Mouse (Mus musculus) hindbrain, embryonic 10.5 days (tissue): Measurements from ENCODE around the gene Arpc1b. TPM values are rescaled to one million over a fixed set of nuclear protein-coding genes. Genes with fewer than 3 reads are reported as not detected.
A peak's percentile ranks its signal among the peaks of the same experiment; 100 is the strongest.
"Not testable (repeated sequence)": the region's sequence is repeated elsewhere in the genome, so short reads cannot be mapped to it uniquely, and the experiment has no call there.

ENCODE experiments used
- DNase-seq: peaks from one replicate; pipeline ENCODE4 v3.0.0-alpha.2; 2017; ENCODE audit warnings: low spot score
- H3K27ac ChIP-seq: fragments of 300-500 bp; sonication (generic); 2 replicates; pipeline ENCODE4 v1.5.1; 2016; ENCODE audit warnings: mild to moderate bottlenecking, moderate library complexity
- H3K27me3 ChIP-seq: fragments of 300-500 bp; sonication (generic); 2 replicates; pipeline ENCODE4 v1.6.1; 2016; ENCODE audit warnings: mild to moderate bottlenecking; ENCODE audit not compliant: poor library complexity, insufficient read depth, severe bottlenecking
- H3K36me3 ChIP-seq: fragments of 300-500 bp; sonication (generic); 2 replicates; pipeline ENCODE4 v1.6.1; 2016; ENCODE audit warnings: mild to moderate bottlenecking, moderate library complexity
- H3K4me1 ChIP-seq: fragments of 300-500 bp; sonication (generic); replicated peaks from 2 replicates; pipeline ENCODE4 v1.6.1; 2016; ENCODE audit warnings: mild to moderate bottlenecking
- H3K4me3 ChIP-seq: fragments of 300-500 bp; sonication (generic); 2 replicates; pipeline ENCODE4 v1.5.1; 2016; ENCODE audit warnings: mild to moderate bottlenecking, moderate library complexity
- H3K9me3 ChIP-seq: fragments of 300-500 bp; sonication (generic); 2 replicates; pipeline ENCODE4 v1.6.1; 2016; ENCODE audit warnings: mild to moderate bottlenecking, moderate library complexity
- WGBS: fragments of 180-500 bp; shearing (Covaris S2); methylation state at CpG from one replicate; pipeline ENCODE4 v1.1.7; 2016; 5-methylcytosine and 5-hydroxymethylcytosine counted together
- polyA plus RNA-seq: library from polyadenylated mRNA; unstranded; fragments of >200 nt; fragmentation: Nextera tagmentation; extraction: Ambion mirVana; gene quantifications from 2 replicates; pipeline ENCODE4 v1.2.1, GENCODE M21; 2016

The Arpc1b gene
- polyA plus RNA-seq, result 107 and 126 TPM in 2 replicates

GRCm38 (mm10) chr5:145114071-145114605 lies at the start of gene Arpc1b:
Gene Arpc1b, plus strand, starts transcription at chr5:145114215.
- H3K4me3 ChIP-seq, result peak within 1 kb of the TSS; percentile 64
- H3K27ac ChIP-seq, result peak within 1 kb of the TSS; percentile 81
- peaks cover 15% of the 10 kb centered on the region for H3K4me1 ChIP-seq
- peak; percentile 56 for DNase-seq
- peaks cover 23% of the 10 kb centered on the region for H3K36me3 ChIP-seq
- peaks cover 26% of the 10 kb centered on the region for H3K27me3 ChIP-seq
- under 1% methylated on average over 42 of the region's 53 CpGs for WGBS
- peaks cover under 1% of the 10 kb centered on the region; the same call in 1 of the 2 replicates for H3K9me3 ChIP-seq

GRCm38 (mm10) chr5:145064765-145065340 lies 49.2 kb upstream of the Arpc1b start:
- WGBS, result 86% methylated on average over 1 of the region's 1 CpGs
- H3K36me3 ChIP-seq, result no peaks in the 10 kb centered on the region

GRCm38 (mm10) chr5:145068863-145069262 lies 45.2 kb upstream of the Arpc1b start:
- no peaks in the 10 kb centered on the region for H3K27me3 ChIP-seq
- H3K4me3 ChIP-seq, result no peak overlapping the region
- no peaks in the 10 kb centered on the region for H3K36me3 ChIP-seq
- no peaks in the 10 kb centered on the region for H3K9me3 ChIP-seq
- no peak for DNase-seq
- H3K4me1 ChIP-seq, result no peaks in the 10 kb centered on the region
- no peak overlapping the region for H3K27ac ChIP-seq
- 66% methylated on average over 3 of the region's 3 CpGs for WGBS

More at GRCm38 (mm10) chr5:145064765-145065340, 49.2 kb upstream of the Arpc1b start:
- H3K9me3 ChIP-seq, result no peaks in the 10 kb centered on the region
- no peak overlapping the region for H3K4me3 ChIP-seq
- no peak overlapping the region for H3K27ac ChIP-seq
- DNase-seq, result no peak
- no peaks in the 10 kb centered on the region for H3K27me3 ChIP-seq
- no peaks in the 10 kb centered on the region for H3K4me1 ChIP-seq

GRCm38 (mm10) chr5:145069707-145070106 lies 44.3 kb upstream of the Arpc1b start:
- Histone ChIP-seq H3K4me1 (peaks cover 2% of the 10 kb centered on the region), H3K27me3 (no peaks in the 10 kb centered on the region), H3K27ac (no peak overlapping the region), H3K9me3 (no peaks in the 10 kb centered on the region), H3K4me3 (no peak overlapping the region), H3K36me3 (no peaks in the 10 kb centered on the region)
- WGBS, result 4% methylated on average over 5 of the region's 5 CpGs
- peak; percentile 71 for DNase-seq

GRCm38 (mm10) chr5:145071342-145071741 lies 42.7 kb upstream of the Arpc1b start:
- Histone ChIP-seq H3K4me1 (peaks cover 7% of the 10 kb centered on the region), H3K4me3 (no peak overlapping the region), H3K27ac (no peak overlapping the region), H3K9me3 (no peaks in the 10 kb centered on the region), H3K36me3 (no peaks in the 10 kb centered on the region), H3K27me3 (no peaks in the 10 kb centered on the region)
- 48% methylated on average over 6 of the region's 6 CpGs for WGBS
- DNase-seq, result no peak

- DNase-seq, result no peak
- H3K36me3 ChIP-seq, result no peaks in the 10 kb centered on the region
- WGBS, result 56% methylated on average over 3 of the region's 3 CpGs
- no peak overlapping the region for H3K4me3 ChIP-seq
- H3K27me3 ChIP-seq, result no peaks in the 10 kb centered on the region
- peaks cover 7% of the 10 kb centered on the region for H3K4me1 ChIP-seq
- H3K9me3 ChIP-seq, result no peaks in the 10 kb centered on the region
- H3K27ac ChIP-seq, result no peak overlapping the region
Measured at GRCm38 (mm10) chr5:145075081-145075480, 38.9 kb upstream of the Arpc1b start.

- Histone ChIP-seq H3K4me3 (no peak overlapping the region), H3K27ac (no peak overlapping the region), H3K9me3 (no peaks in the 10 kb centered on the region), H3K36me3 (peaks cover 13% of the 10 kb centered on the region), H3K4me1 (peaks cover 15% of the 10 kb centered on the region), H3K27me3 (no peaks in the 10 kb centered on the region)
- WGBS, result 90% methylated on average over 10 of the region's 10 CpGs
- no peak for DNase-seq
Measured at GRCm38 (mm10) chr5:145081866-145082613, 32.0 kb upstream of the Arpc1b start.

- peak overlapping the region; percentile 91 for H3K27ac ChIP-seq
- DNase-seq, result not testable (repeated sequence)
- 57% methylated on average over 6 of the region's 6 CpGs for WGBS
Measured at GRCm38 (mm10) chr5:145083201-145083600, 30.8 kb upstream of the Arpc1b start.

GRCm38 (mm10) chr5:145083632-145084451 lies 30.2 kb upstream of the Arpc1b start, which contains the start of the genes Arpc1a and Kpna7:
Gene Arpc1a, plus strand, starts transcription at chr5:145083830.
Gene Kpna7, minus strand, starts transcription at chr5:145084030.
- DNase-seq, result peak; percentile 94
- Histone ChIP-seq H3K9me3 (peaks cover 5% of the 10 kb centered on the region; the same call in 1 of the 2 replicates), H3K27me3 (no peaks in the 10 kb centered on the region), H3K36me3 (peaks cover 26% of the 10 kb centered on the region), H3K4me3 (peak within 1 kb of the TSS; percentile 86), H3K27ac (peak within 1 kb of the TSS; percentile 91), H3K4me1 (peaks cover 15% of the 10 kb centered on the region)
- WGBS, result under 1% methylated on average over 54 of the region's 54 CpGs

More at GRCm38 (mm10) chr5:145083201-145083600, 30.8 kb upstream of the Arpc1b start:
- H3K27me3 ChIP-seq, H3K9me3 ChIP-seq: not testable (repeated sequence)
- Histone ChIP-seq H3K4me1 (peaks cover 15% of the 10 kb centered on the region), H3K36me3 (peaks cover 20% of the 10 kb centered on the region), H3K4me3 (peak overlapping the region; percentile 86)

GRCm38 (mm10) chr5:145084822-145085221 lies 29.2 kb upstream of the Arpc1b start:
- H3K9me3 ChIP-seq, result peaks cover 5% of the 10 kb centered on the region; the same call in 1 of the 2 replicates
- no peaks in the 10 kb centered on the region for H3K27me3 ChIP-seq
- H3K27ac ChIP-seq, result no peak overlapping the region
- peak overlapping the region; percentile 86 for H3K4me3 ChIP-seq
- H3K4me1 ChIP-seq, result peaks cover 15% of the 10 kb centered on the region
- 88% methylated on average over 2 of the region's 2 CpGs for WGBS
- no peak for DNase-seq
- H3K36me3 ChIP-seq, result peaks cover 27% of the 10 kb centered on the region

GRCm38 (mm10) chr5:145088186-145088585 lies 25.8 kb upstream of the Arpc1b start:
- peaks cover 50% of the 10 kb centered on the region for H3K36me3 ChIP-seq
- no peak overlapping the region for H3K4me3 ChIP-seq
- WGBS, result 96% methylated on average over 2 of the region's 2 CpGs

GRCm38 (mm10) chr5:145089878-145090277 lies 24.1 kb upstream of the Arpc1b start:
- peaks cover 5% of the 10 kb centered on the region; the same call in 1 of the 2 replicates for H3K9me3 ChIP-seq
- H3K36me3 ChIP-seq, result peaks cover 67% of the 10 kb centered on the region
- H3K4me3 ChIP-seq, result no peak overlapping the region
- H3K27me3 ChIP-seq, result no peaks in the 10 kb centered on the region
- 93% methylated on average over 3 of the region's 3 CpGs for WGBS
- H3K4me1 ChIP-seq, result peaks cover 3% of the 10 kb centered on the region
- DNase-seq, result no peak
- H3K27ac ChIP-seq, result no peak overlapping the region

More at GRCm38 (mm10) chr5:145088186-145088585, 25.8 kb upstream of the Arpc1b start:
- Histone ChIP-seq H3K27me3 (no peaks in the 10 kb centered on the region), H3K4me1 (peaks cover 15% of the 10 kb centered on the region), H3K27ac (no peak overlapping the region), H3K9me3 (peaks cover 5% of the 10 kb centered on the region; the same call in 1 of the 2 replicates)
- no peak for DNase-seq
